Mouse (Mus musculus): ENCODE results near the gene Pdlim4. TPM values are rescaled to one million over a fixed set of nuclear protein-coding genes. Genes with fewer than 3 reads are reported as not detected.
A peak's percentile ranks its signal among the peaks of the same experiment; 100 is the strongest.

Pdlim4 gene
- polyA plus RNA-seq, 1 experiment, result 18.6 TPM

DNA sequence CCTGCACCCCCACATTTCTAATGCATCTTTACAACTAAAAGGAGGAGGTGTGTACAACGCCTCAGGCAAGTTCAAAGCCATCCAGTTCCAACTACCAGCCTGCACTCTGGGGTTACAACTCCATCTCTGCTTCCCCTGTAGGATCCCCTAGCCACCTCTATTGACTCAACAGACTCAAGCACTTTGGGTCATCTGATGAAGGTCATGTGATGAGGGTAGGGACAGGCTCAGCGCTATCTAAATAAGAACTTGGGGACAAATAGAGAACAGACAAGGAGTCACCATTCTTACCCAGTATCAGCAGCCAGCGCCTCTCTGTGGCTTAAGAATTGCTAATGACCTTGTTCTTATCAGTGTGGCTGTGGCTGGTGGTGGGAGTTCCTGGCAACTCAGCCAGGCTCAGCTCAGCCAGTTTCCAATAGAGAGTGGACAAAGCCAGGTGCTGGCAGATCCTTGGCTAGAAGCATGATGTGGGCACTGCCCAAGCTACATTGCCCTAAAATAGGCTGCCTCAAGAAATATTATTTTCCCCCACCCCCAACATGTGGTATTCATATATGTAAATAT lies 4.3 kb downstream of the Pdlim4 start:
- peaks cover 24% of the 10 kb centered on the region for H3K4me1 ChIP-seq (ENCODE audit: control insufficient read depth, insufficient read depth, low read length)
- H3K4me3 ChIP-seq (replicated peaks; ENCODE audit: insufficient read depth, low read depth, low read length), result no peak overlapping the region
- no peak for TF ChIP-seq CTCF (IDR thresholded peaks at IDR 0.05; ENCODE audit: borderline replicate concordance, insufficient read depth, low read depth, low read length)
- no peak for TF ChIP-seq POLR2A (IDR thresholded peaks at IDR 0.05; ENCODE audit: borderline replicate concordance, insufficient read depth, low read length)
- DNase-seq, result no peak
- no peaks in the 10 kb centered on the region for H3K27me3 ChIP-seq (ENCODE audit: control insufficient read depth, insufficient read depth, low read length)
- 92% methylated on average over 3 of the region's 3 CpGs for WGBS
- no peak overlapping the region for H3K27ac ChIP-seq (ENCODE audit: insufficient read depth, low read length)

- 69% methylated on average over 10 of the region's 10 CpGs for WGBS
- no peak for TF ChIP-seq POLR2A (IDR thresholded peaks at IDR 0.05; ENCODE audit: borderline replicate concordance, insufficient read depth, low read length)
- no peak for TF ChIP-seq CTCF (IDR thresholded peaks at IDR 0.05; ENCODE audit: borderline replicate concordance, insufficient read depth, low read depth, low read length)
- peaks cover 35% of the 10 kb centered on the region for H3K4me1 ChIP-seq (ENCODE audit: control insufficient read depth, insufficient read depth, low read length)
- H3K27ac ChIP-seq (ENCODE audit: insufficient read depth, low read length), result no peak overlapping the region
- no peaks in the 10 kb centered on the region for H3K27me3 ChIP-seq (ENCODE audit: control insufficient read depth, insufficient read depth, low read length)
- H3K4me3 ChIP-seq (replicated peaks; ENCODE audit: insufficient read depth, low read depth, low read length), result no peak overlapping the region
- DNase-seq, result no peak
Observed at GRCm38 (mm10) chr11:54063472-54063775, 5.4 kb downstream of the Pdlim4 start.

DNA sequence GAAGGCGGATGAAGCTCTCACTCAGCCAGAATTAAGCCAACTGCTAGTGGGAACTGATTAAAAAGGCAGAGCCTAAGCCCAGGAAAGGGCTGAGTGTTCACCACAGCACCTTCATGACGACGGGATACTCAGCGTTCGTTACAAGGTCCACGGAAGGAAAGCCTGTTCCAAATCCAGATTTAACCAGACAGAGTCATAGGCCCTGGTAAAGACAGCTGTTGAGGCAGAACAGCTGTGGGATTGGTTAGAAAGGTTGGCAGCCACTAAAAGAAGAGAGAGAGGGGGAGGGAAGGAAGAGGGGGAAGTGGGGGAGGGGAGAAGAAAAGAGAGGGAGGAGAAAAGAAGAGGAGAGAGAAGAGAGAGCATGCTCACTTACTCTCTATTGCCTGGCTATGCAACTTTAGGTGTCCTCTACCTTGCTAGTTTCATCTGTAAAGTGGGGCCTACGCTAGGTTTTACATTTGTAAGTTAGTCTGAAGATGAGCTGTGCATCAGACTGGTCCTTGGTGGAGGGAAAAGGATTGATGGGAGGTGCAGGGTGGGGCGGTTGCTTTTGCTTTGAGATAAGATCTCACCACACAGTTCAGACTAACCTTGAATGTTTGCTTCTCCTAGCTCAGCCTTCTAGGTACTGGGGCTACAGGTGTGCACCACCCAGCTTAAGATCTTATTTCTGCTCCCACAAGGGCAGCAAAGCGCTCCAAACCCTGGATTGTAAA lies 5.9 kb downstream of the Pdlim4 start:
- WGBS, result 72% methylated on average over 9 of the region's 9 CpGs
- Histone ChIP-seq H3K27ac (ENCODE audit: insufficient read depth, low read length) (no peak overlapping the region), H3K4me1 (ENCODE audit: control insufficient read depth, insufficient read depth, low read length) (peaks cover 39% of the 10 kb centered on the region), H3K27me3 (ENCODE audit: control insufficient read depth, insufficient read depth, low read length) (no peaks in the 10 kb centered on the region), H3K4me3 (replicated peaks; ENCODE audit: insufficient read depth, low read depth, low read length) (no peak overlapping the region)
- no peak for DNase-seq
- TF ChIP-seq POLR2A (IDR thresholded peaks at IDR 0.05; ENCODE audit: borderline replicate concordance, insufficient read depth, low read length), result no peak
- TF ChIP-seq CTCF (IDR thresholded peaks at IDR 0.05; ENCODE audit: borderline replicate concordance, insufficient read depth, low read depth, low read length), result no peak

DNA sequence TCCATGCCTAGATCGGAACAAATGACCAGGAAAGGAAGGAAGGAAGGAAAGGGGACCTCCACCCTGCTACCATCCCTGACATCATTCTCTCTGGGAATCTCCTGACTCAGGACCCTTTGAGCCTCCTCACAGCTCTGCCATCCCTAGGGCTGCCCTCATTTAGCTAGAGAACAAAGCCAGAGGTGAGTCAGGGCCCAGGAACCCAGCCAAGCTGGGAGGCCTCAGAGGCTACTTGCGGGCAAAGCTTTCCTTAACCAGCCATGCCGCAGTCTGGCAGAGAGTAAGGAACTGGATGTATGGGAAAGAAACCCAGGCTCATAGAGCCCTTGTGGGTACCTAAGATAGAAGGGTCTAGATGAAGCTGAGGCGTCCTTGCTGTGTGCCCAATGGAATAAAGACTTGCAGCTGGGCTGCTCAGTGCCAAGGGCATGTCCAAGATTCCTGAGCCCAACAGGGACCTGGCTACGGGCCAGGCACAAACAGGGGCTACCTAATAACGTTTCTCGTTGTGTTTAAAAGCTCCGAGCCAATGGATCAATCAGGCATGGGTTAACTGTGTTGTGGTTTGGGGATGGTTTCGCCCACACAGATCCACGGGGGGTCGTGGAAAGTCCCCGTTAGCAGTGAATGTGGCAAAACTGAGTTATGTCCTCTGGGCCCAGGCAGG lies 6.6 kb downstream of the Pdlim4 start:
- TF ChIP-seq POLR2A (IDR thresholded peaks at IDR 0.05; ENCODE audit: borderline replicate concordance, insufficient read depth, low read length) (no peak), CTCF (IDR thresholded peaks at IDR 0.05; ENCODE audit: borderline replicate concordance, insufficient read depth, low read depth, low read length) (no peak)
- no peak overlapping the region for H3K4me3 ChIP-seq (replicated peaks; ENCODE audit: insufficient read depth, low read depth, low read length)
- H3K27me3 ChIP-seq (ENCODE audit: control insufficient read depth, insufficient read depth, low read length), result no peaks in the 10 kb centered on the region
- 34% methylated on average over 12 of the region's 12 CpGs for WGBS
- peaks cover 39% of the 10 kb centered on the region for H3K4me1 ChIP-seq (ENCODE audit: control insufficient read depth, insufficient read depth, low read length)
- H3K27ac ChIP-seq (ENCODE audit: insufficient read depth, low read length), result no peak overlapping the region
- DNase-seq, result peak; percentile 57 to 72

DNA sequence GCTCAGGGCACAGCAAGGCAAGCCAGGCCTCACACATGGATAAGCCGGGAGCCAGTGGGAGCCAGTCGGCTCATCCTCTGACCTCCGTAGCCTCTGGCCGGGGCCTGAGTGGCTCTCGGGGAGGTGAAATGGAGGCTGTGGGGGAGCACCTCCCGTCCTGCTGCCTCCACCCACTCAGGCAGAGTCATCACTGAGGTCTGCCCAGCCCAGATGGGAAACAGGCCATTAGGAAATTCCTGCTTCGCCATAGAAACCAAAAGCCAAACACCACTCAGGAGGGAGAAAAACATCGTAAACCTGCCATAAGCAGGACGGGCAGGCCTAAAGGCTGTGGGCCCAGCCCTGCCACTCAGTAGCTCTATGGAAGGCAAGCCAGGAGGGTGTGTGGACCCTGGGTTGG lies 8.5 kb downstream of the Pdlim4 start:
- no peak overlapping the region for H3K27ac ChIP-seq (ENCODE audit: insufficient read depth, low read length)
- H3K27me3 ChIP-seq (ENCODE audit: control insufficient read depth, insufficient read depth, low read length), result no peaks in the 10 kb centered on the region
- H3K4me1 ChIP-seq (ENCODE audit: control insufficient read depth, insufficient read depth, low read length), result peaks cover 39% of the 10 kb centered on the region
- DNase-seq, result no peak
- 61% methylated on average over 9 of the region's 9 CpGs for WGBS
- H3K4me3 ChIP-seq (replicated peaks; ENCODE audit: insufficient read depth, low read depth, low read length), result no peak overlapping the region
- TF ChIP-seq POLR2A (IDR thresholded peaks at IDR 0.05; ENCODE audit: borderline replicate concordance, insufficient read depth, low read length) (no peak), CTCF (IDR thresholded peaks at IDR 0.05; ENCODE audit: borderline replicate concordance, insufficient read depth, low read depth, low read length) (no peak)

DNA sequence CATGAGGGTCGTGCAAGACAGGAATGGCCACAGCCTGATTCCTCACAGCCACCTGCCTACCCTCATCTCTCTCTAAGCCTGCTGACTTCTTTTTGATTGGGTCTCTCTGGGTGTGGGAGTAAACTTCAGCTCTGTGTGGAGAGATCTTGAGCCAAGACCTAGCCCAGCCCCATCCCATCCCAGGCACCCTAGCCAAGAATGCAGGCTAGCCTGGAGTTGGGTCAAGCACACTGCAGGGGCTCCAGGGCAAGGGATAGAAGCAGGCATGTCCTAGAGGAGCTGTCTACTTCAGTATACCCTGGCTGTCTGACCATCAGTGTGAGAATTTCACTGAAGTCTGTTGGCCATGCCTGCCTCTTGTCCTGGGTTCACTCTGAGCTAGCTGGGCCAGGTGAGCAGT lies 9.3 kb downstream of the Pdlim4 start:
- no peak for TF ChIP-seq CTCF (IDR thresholded peaks at IDR 0.05; ENCODE audit: borderline replicate concordance, insufficient read depth, low read depth, low read length)
- TF ChIP-seq POLR2A (IDR thresholded peaks at IDR 0.05; ENCODE audit: borderline replicate concordance, insufficient read depth, low read length), result no peak
- DNase-seq, result peak in 1 of 2 experiments; percentile 24
- H3K4me1 ChIP-seq (ENCODE audit: control insufficient read depth, insufficient read depth, low read length), result peaks cover 39% of the 10 kb centered on the region
- H3K27me3 ChIP-seq (ENCODE audit: control insufficient read depth, insufficient read depth, low read length), result no peaks in the 10 kb centered on the region
- H3K4me3 ChIP-seq (replicated peaks; ENCODE audit: insufficient read depth, low read depth, low read length), result no peak overlapping the region
- WGBS, result 73% methylated on average over 1 of the region's 1 CpGs
- no peak overlapping the region for H3K27ac ChIP-seq (ENCODE audit: insufficient read depth, low read length)

DNA sequence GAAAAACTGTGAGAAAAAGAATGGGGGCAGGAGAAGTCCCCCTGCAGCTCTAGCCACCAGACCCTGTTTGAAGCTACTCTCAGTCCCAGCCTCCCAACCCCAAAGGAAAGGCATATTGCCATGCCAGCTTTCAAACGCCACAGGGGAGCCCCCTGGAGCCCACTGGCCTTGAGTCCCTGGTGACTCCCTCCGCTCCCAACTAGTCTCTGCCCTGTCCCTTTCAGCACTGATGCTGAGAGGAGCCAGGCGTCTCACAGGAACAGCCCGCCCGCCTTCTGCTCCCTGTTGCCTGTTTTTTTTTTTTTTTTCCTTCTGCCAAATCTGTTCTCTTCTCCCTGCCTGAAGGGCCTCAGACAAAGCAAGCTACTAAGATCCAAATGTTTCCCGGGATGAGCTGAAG lies 10.2 kb downstream of the Pdlim4 start:
- TF ChIP-seq POLR2A (IDR thresholded peaks at IDR 0.05; ENCODE audit: borderline replicate concordance, insufficient read depth, low read length) (no peak), CTCF (IDR thresholded peaks at IDR 0.05; ENCODE audit: borderline replicate concordance, insufficient read depth, low read depth, low read length) (no peak)
- 8% methylated on average over 6 of the region's 6 CpGs for WGBS
- peak; percentile 55 to 67 for DNase-seq

More for the DNA sequence above, 10.2 kb downstream of the Pdlim4 start:
- Histone ChIP-seq H3K4me1 (ENCODE audit: control insufficient read depth, insufficient read depth, low read length) (peaks cover 39% of the 10 kb centered on the region), H3K27me3 (ENCODE audit: control insufficient read depth, insufficient read depth, low read length) (no peaks in the 10 kb centered on the region), H3K27ac (ENCODE audit: insufficient read depth, low read length) (peak overlapping the region; percentile 50; the same call in 1 of the 2 replicates), H3K4me3 (replicated peaks; ENCODE audit: insufficient read depth, low read depth, low read length) (no peak overlapping the region)
